Mouse (Mus musculus) kidney, postnatal 25 days (tissue): Measurements from ENCODE around the gene Galnt18.

Experiments used
- DNase-seq, 2 experiments: peaks; one replicate each; pipeline ENCODE4 v3.0.0; 2021; ENCODE audit warnings: mixed read lengths in 2 of 2

Galnt18 gene

DNA sequence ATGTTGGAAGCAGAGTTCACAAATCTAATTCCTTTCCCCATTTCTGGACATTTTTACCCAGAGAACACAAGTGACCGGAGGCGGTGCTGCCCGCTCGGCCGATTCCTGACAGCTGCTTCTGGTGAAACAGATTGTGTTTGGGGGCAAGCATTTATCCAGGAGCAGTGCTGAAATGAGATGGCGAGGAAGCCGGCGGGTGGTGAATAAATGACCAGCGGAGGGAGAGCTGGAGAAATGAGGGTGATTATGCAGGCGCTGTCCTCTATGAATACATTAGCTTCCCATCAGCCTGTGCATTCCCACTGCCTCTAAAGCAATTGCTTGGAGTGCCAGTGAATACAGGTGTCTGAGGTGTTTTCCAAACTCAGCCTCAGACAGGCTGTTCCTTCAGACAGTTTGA is 232.7 kb downstream of the Galnt18 start:
- DNase-seq = peak; percentile 13 to 45

DNA sequence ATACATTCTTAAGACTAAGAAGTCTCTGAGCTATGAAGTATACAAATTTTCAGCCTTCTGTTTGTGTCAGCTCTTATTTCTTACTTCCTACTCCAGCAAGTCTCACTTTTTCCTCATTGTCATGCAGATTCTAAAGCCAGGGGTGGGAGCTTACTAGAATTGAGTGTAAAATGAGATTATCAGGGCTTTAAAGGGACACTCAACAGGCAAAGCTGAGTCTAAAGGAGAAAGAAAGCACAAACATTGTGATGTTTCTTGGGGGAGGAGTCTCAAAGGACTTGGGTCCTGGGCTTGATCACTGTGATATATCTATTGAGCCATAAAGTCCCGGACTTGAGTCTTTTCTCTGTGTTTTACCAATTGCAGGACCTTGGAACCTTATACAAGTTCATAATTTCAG is 234.2 kb downstream of the Galnt18 start:
- no peak for DNase-seq

DNA sequence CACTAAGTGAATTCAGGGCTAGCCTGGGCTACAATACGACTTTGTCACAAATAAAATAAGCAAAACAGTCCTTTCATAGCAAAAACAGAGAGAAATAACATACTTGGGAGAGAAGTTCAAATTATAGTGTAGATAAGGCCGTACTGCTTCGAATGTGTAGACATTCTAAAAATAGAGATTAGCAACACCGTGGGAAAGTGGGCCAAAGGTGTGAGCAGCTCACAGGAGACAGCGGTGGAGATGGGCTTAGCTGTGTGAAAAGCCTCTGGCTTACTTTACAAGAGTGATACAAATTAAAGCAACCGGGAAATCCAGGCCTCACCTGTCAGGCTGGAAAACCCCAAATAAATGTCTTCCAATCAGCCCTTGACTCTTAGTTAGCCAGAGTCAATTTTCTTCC is 241.8 kb downstream of the Galnt18 start:
- DNase-seq = no peak

DNA sequence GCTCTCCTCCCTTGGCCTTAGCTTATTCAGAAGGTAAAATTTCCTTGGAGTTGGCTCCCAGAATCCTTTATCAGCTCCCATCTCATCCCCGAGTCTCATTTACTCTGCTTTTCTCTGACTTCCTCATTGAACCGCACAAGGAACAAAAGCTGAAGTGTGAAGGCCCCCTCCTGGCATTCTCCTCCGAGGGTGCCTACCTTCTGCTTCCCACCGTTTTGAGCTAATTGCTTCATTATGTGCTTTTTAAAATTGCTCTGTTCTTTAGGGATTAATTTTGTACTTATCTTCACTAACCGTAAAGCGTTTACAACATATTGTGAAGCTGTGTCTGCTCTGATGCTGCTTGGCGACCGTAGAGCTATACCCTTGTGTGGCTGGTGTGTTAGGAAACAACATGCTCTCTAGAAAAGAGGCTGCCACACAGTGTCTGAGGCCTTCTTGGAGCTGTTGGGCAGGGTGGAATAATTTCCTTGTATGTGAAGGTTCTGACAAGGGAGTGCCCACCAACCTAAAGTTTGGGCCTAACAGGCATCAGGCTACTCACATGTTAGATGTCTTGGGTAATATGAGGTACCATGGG is 244.9 kb downstream of the Galnt18 start:
- DNase-seq = no peak

DNA sequence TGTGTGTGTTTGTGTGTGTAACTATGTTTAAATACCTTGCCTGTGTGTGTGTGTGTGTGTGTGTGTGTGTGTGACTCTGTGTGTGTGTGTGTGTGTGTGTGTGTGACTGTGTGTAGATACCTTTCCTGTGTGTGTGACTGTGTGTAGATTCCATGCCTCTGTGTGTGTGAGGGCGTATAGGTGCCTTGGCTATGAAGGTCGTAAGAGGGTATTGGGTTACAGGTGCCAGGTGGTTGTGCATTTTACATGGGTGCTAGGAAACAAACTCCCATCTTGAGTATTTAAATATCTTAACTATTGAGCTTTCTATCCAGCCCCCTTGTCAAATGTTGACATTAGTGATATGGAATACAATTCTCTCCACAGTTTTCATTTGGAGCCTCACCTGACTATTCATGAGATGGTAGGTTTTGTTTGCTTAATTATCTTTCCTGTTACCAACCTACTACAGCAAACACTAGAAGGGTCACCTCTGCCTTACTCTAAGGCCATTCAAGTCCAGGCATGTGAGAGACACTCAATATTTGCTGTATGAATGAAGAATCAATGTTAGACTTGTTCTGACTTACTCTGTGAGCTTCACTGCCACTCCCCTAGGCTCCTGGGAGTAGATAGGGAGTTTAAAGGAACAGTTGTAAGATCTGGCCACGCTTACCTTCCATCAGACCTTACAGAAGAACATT is 250.7 kb downstream of the Galnt18 start:
- no peak for DNase-seq

DNA sequence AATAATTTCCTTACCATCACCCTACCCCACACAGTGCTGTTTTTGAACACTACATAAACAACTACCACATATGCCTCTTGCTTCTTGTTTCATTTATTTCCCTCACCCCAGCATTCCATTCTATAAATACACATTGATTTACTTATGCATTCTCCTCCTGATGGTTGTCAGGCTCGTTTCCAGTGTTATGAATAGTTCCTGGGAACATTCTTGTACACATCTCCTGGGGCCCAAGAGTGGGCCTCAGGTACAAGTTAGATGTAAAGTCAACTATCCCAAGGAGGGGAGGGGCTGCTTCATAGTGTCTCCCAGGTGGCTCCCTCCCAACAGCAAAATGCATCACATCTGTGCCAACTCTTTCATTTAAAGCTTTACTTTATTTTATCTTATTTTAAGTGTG is 251.3 kb downstream of the Galnt18 start:
- no peak for DNase-seq

DNA sequence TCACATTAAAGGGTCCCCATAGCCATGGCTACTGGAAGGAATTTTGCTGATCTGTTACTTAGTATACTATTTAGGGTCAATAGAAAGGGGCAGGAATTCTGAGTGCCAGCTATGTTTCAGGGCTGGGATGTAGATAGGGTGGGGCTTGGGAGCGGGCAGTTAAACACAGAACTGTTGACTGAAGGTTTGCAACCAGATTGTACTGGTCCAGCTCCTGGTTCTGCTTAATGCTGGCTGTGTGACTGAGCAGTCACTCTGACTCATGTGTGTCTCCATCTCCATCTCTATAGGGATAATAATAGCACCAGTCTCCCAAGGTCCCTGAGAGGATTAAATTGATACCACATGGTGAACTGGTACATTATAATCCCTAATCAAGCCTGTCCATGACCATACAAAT is 258.9 kb downstream of the Galnt18 start:
- DNase-seq = no peak

DNA sequence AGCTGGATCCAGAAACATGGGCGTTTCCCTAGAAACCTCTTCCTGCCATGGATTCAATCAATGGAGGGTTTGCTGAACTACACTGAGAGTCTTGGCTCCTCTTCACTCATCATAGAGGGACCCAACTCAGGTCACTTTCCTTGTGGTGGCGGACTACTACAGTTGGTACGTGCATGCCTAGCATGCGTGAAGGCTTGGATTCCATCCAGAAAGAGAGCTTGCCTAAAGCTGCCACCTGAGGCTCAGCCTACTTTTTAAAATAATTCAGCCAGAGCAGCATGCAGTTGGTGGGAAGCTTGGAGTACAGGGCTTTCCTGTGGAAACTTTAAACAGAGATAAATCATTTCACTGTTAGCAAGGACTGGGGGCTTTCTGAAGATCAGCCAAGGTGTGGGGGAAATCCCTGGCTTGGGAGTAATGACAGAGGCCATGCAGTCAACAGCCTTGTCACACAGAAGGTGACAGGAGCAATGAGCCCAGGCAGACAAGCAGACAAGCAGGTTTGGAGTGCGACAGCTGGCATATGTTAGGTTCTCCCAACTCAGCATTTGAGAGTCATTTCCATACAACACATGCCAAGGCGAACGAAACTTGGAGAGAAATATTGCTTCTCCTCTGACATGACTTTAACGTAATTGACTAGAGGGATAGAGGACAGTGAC is 261.1 kb downstream of the Galnt18 start:
- no peak for DNase-seq

DNA sequence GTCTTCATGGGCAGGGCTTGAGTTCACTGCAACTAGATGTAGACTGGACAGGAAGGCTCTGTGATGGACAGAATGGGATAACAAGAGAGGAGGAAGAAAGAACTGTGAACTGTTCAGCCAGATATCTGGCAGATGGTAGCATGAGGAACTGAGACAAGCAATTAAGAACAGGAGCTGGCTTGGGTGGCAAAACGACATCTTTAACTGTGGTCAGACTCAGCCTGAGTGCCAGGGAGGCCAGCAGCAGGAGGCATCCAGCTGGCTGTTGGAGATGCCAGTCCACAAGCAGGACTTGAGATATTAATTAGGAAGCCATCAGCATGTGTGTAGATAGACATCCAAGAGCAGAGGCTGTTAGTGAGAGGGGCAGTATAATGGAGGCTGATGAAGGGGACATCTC is 262.9 kb downstream of the Galnt18 start:
- no peak for DNase-seq

DNA sequence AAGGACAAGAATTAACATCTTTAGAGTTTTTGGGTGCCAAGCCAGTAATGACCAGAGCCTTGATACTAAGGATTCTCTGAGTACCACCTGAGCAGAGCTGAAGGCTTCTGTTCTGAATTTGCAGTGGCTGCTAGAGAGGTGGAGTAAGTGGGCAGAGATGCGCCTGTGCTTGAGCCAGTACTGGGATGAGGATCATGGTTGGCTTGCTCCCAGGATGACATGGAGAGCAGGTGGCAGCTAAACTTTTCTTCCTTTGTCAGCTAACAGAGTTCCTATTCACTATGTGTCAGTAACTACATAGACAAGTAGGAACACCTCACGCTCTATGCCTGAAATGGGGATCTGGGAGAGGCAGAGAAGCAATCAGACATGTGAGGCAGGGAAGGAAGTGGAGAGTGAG is 264.3 kb downstream of the Galnt18 start:
- no peak for DNase-seq

DNA sequence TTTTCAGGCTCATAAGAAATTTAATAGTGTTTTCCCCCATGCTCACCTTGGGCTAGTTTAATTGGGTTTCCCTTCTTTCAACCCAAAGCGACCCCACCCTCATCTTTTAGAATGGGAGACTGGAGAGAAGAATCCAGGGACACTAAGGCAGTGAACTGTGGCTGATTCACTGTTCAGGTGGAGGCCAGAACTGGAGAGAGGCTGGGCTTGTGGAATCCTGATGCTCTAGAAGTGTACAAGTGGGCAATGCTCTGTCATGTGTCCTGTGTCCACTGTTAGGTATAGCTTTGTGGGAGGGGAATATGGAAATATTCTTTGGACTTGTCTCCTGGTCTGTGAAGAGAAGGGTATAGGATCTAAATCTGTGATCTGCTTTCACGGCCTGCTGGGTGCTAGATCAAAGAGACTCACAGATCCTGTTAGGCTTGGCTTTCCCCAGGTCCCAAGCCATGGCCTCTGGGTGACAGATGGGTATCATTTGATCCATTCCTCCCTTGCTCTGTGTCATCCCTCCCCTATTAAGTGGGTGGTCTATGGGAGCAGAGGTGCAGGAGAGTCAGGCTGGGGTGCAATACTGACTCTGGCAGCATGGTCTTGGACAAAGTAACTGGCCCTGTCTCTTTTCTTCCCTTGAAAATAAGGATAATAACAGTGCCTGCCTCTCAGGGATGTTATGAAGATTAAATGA is 270.5 kb downstream of the Galnt18 start:
- no peak for DNase-seq

DNA sequence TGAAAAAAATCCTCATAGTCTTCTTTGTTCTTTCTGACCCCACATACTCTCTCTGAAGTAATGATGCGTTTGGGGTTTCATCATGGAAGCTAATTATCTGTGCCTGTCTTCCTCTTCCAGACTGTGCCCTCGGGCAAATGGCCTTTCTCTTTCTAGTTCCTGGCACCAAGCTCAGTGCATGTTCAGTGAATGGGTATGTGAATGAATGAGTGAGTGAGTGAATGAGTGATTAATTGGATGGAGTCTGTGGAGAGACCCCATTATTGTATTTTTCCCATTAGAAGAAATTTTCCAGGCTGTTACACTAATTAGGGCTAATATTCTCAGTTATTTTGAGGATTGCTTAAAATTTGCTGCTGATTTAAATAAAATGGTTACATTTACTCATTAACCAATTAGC is 279.2 kb downstream of the Galnt18 start:
- DNase-seq = no peak

DNA sequence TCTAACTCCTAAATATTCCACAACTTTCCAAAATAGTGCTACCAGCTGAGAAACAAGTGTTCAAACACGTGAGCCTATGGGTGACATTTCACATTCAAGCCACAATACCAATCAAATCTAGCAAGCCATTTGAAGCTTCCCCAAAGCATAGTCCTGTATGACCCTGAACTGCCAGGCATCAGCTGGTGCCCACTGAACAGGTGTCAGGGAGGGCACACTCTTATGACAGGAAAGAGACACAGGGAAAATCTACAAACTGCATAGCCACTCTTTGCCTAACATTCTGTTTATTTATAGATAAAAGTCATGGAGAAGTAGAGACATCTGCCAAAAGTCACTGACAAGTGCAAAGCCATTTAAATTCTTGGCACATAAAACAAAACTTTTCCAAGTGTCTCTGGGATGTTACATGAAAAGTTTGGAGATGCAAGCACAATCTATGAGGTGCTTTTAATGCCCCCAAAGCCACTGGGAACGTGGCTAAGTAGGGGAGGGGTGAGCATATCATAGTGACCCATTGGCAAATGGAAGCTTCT is 280.5 kb downstream of the Galnt18 start:
- DNase-seq = no peak

DNA sequence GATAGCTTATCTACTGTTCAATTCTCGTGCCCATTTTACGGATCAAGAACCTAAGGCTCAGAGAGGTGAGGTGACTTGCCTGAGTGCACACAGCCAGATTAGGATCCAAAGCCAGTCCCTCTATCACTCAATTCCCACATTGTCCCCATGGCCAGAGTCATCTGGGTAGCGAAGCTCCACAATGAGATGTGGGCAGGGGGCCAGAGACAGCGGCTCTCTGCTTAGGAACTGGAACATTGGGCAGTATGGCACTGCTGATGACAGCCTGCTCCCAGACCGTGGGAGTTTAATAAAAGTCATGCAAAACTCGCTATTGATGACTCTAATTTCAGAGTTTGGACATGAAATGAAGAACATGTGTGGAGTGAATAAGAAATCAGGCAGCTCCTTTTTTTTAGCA is 282.6 kb downstream of the Galnt18 start:
- no peak for DNase-seq

DNA sequence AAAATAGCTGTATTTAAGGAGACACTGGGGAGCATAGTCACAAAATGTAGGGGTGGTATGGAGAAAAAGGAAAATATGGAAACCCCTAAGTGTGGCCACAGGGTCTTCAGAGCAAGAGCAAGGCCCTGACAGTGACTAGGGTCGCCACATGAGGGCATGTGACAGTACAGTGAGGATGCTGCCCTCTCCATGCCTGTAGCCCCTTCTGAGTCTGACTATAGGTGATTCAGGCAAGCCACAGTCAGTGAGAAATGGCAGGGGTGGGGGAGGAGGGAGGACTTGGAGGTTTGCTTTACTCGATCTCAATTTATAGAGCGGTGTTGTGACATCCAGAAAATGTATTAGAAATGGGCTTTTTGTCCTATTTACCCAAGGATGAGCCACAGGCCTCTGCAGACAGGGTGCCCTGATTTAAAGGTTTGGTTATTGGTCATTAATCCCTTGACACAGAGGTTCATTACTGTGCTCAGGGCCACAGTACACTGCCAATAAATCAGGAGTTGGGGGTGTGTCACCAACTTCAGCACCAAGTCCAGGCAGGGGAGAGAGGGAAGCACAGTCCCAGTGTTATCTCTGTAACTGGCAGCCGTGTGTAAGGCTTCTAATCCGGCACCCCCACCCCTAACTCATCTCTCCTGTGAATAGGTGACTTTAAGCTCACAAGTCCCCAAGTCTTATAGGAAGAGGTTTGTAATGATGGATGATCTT is 287.4 kb downstream of the Galnt18 start:
- DNase-seq = no peak

DNA sequence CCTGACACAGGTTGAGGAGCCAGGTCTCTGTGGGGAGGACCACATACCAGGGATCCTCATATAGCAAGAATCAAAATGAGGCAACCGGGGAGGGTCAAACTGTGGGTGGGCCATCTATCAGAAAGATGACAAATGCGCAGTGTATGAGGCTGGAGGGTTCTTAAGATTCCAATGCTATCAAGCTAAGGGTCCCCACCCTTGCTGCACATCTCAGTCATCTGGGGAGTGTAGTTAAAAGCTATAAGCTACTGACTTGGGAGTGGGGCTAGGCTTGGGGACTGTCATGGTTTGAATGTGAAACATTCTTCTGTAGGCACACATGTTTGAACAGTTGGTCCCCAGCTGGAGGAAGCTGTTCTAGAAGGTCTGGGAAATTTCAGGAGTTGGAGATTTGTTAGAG is 288.2 kb downstream of the Galnt18 start:
- DNase-seq = no peak

DNA sequence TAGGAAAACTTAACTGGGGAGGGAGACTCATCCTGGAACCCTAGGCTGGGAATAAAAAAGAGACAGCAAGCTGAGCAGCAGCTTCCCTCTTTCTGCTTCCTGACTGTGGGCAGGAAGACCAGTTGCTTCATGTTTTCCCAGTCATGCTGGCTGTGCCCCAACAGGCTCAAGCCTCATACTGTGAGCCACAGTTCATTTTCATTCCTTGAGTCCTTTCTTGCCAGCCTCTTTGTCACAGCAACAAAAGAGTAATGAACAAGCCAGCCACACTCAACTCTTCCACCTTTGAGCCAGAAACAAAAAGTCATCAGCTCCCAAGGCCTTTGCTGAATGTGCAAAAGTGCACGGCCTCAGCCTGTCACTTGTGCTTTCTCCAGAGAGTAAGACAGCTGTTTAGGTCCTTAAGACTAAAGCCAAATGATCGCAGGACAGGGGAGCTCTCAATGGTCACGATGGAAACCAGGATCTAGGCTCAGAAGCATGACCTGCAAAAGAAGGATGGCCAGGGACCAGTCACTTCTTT is 292.9 kb downstream of the Galnt18 start:
- DNase-seq = no peak

DNA sequence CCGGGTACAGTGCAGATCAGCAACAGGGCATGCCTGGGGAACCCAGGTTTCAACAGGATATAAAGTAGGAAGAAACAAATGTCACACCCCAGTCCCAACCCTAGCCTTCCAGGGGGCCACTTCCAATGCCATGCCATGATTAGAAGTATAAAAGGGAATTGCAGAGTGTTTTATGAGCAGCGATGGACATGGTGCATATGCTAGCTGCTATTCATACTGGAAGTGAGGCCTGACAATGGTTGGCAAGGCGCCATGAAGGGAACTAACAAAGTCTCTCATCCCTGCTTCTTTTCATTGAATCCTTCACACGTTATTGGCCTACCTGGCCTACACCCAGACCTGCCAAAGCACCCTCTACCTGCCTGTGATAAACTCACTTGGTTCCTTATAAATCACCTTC is 295.9 kb downstream of the Galnt18 start:
- no peak for DNase-seq

DNA sequence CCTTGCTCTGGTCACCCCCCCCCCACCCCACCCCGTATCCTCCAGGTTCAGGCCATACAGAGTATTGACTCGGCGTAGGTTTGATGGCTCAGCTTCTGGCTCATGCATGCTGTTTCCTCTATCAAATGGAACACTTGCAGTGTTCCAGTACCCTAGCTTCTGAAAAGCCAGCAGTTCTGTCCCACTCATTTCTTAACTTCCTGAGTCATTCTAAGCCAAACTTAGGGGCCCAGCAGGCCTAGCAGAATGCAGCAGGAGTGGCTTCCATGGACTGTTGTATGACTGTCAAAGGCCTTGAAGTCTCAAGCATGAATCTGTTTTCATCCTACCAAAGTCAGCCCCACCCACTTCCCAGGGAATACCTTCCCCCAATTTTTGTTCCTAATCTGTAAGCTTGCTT is 296.5 kb downstream of the Galnt18 start:
- DNase-seq = no peak

DNA sequence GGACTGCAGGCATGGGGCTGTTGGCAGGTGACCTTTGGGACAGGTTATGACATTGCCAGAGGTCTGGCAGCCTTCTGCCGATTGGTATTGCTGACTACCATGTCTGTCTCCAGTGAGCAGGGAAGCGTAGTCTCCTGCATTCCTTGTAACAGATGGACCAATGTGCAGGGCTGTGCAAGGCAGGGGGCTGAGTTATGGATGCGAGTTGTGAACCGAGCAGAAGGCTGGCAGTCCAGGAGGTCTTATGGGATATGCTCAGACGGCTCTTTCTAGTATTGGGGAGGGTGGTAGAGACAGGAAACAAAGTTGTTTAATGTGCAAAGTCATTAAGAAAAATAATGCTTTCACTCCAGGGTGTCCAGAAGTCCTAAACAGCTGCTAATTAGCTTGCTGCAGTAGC is 312.1 kb downstream of the Galnt18 start:
- DNase-seq = no peak

DNA sequence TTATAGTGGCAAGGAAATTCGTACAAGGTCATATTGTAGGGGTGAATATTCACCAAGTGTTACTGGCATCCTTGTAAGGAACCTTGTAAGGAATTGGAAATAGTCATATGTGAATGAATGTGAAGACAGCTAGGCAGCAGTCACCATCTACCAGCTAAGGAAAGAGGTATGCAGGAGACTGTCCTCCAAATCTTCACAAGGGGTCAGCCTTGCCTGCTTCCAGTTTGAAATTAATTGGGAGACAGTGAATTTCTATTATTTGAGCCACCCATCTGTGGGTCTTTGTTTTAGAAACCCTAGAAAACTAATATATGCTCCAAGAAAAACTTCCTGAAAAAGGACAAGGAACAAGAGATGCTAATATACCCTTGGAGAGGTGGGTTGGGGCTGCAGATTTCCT is 313.1 kb downstream of the Galnt18 start:
- DNase-seq = no peak

DNA sequence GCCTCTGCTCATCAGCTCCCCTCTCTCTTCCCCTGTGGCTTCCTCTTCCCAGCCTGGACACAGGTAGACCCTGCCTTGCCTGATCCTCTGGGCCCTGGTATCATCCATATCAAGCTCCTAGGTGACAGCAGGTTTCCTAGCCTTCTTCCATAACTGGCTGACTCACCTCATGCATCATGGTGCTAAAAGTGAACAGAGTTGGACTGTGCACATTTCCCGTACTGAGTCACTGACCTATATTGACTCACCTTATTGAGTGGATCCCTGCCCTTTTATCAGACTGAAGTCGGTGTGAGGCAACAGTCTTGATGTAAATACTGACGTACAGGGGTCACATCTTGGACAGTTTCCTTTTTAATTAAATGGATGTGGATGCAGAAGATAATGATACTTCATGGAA is 313.7 kb downstream of the Galnt18 start:
- no peak for DNase-seq

DNA sequence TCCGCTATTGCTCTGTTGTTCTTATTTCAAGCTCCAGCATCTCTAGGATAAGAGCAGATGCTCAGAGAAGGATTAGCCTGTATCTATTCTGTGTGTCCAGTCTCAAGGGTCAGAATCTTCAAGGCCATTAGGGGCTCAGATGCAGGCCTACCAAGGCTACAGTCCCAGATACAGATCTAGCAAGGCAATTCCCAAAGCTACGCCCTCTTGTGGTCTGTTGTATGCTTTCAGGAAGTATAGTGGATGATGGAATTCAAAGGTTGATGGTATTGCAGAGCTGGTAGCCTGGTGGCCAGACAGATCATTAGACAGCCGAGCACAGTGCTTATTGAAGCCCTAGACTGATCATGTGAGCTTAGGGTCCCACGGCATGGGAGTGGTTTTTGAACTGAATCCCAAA is 320.1 kb downstream of the Galnt18 start:
- no peak for DNase-seq
